Mouse (Mus musculus): ENCODE data around the gene Omt2a.
"Not testable (repeated sequence)": the region's sequence is repeated elsewhere in the genome, so short reads cannot be mapped to it uniquely, and the experiment has no call there.

Omt2a gene

GRCm38 (mm10) chr9:78299143-78299542, 15.5 kb downstream of the Omt2a start:
- peak; percentile 52 for DNase-seq (ENCODE audit: extremely low read depth, insufficient read length, low spot score)

DNA sequence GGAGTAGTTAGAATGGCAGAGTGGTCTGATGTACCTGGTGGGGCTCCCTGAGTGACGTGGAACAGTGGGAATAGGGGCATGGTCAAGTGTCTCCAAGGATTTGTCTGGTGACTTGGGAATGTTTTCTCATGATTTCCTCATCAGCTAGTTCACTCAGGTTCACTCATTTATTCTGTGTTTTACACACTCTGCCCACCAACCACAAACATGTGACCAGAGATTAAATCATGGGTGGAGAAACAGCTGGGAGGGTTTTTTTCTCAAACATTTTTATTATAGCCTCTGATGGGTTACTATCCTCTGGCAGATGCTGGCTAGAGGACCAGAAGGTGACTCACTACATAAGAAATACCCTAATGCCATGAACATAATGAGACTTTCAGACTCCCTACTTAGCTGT, 16.4 kb downstream of the Omt2a start:
- DNase-seq (ENCODE audit: extremely low read depth, insufficient read length, low spot score): peak; percentile 50

GRCm38 (mm10) chr9:78296089-78296488, 18.5 kb downstream of the Omt2a start:
- DNase-seq (ENCODE audit: extremely low read depth, insufficient read length, low spot score): peak; percentile 36

DNA sequence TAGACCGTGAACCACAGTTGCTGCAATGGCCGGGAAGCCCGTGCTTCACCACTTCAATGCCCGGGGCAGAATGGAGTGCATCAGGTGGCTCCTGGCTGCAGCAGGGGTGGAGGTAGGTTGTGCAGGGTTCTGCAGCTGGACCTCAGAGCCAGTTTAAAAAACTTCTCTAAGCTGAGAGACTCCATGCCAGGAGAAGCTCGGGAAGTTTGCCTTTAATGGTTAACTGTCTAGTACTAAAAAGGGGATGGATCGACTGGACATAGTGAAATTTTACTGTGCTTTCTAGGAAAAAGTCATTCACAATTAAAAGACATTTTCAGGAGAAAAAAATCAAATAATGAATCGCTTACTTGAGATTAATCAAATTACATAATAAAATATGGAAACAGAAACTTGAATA, 19.8 kb downstream of the Omt2a start:
- not testable (repeated sequence) for DNase-seq (ENCODE audit: extremely low read depth, insufficient read length, low spot score)

DNA sequence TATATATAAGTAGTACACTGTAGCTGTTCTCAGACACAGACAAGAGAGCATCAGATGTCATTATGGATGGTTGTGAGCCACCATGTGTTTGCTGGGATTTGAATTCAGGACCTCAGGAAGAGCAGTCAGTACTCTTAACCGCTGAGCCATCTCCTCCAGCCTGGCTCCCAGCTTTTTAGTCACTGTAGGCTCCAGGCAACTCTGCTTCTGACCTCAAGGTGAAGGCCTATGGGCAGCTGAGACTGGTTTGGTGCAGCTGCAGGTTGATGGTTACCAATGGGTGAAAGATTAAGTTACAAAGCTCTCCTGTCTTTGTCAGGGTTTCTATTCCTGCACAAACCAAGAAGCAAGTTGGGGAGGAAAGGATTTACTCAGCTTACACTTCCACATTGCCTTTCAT, 20.9 kb downstream of the Omt2a start:
- not testable (repeated sequence) for DNase-seq (ENCODE audit: extremely low read depth, insufficient read length, low spot score)

DNA sequence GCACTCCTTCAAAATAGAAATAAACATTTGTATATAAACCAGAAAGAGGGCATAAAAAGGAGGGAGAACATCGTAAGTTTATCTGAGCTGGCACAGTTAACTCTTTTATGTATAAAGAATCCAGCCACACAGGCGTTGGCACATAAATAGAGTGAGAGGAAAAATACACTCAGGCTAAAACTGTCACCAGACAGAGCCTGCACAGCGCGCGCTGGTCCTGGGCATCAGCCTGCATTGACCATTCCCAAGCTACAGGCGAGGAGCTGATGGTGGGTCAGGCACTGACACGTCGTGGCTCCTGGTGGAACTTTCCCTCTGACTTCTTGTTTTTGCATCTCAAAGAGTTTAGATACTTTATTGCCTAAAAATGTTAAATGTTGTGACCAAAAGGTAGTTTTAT, 22.1 kb downstream of the Omt2a start:
- DNase-seq (ENCODE audit: extremely low read depth, insufficient read length, low spot score): not testable (repeated sequence)

DNA sequence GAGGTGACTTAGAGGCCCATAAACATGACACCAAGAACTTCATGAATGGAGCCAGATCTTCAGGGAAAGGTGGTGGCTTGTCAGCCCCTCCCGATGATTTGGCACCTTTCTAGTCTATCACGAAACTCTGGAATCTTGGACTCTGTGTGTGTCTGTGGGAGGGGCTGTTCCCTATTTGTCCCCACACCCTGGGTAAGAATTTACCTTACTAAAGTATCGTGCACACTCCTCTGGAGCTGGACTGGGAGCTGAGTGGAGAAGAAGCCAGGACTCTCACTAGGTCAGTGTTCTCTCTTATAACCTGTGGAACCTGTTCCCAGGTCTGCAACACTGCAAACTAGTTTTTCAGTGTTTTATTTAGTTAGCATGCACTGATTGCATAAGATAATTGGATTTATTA, 24.9 kb downstream of the Omt2a start, which contains the start of gene Gm10639:
Gene Gm10639 (plus strand): TSS at position 201 of the 400 bp plus-strand sequence.
- not testable (repeated sequence) for DNase-seq (ENCODE audit: extremely low read depth, insufficient read length, low spot score)

- DNase-seq (ENCODE audit: extremely low read depth, insufficient read length, low spot score): not testable (repeated sequence)
Observed at GRCm38 (mm10) chr9:78289063-78289462, 25.5 kb downstream of the Omt2a start.

DNA sequence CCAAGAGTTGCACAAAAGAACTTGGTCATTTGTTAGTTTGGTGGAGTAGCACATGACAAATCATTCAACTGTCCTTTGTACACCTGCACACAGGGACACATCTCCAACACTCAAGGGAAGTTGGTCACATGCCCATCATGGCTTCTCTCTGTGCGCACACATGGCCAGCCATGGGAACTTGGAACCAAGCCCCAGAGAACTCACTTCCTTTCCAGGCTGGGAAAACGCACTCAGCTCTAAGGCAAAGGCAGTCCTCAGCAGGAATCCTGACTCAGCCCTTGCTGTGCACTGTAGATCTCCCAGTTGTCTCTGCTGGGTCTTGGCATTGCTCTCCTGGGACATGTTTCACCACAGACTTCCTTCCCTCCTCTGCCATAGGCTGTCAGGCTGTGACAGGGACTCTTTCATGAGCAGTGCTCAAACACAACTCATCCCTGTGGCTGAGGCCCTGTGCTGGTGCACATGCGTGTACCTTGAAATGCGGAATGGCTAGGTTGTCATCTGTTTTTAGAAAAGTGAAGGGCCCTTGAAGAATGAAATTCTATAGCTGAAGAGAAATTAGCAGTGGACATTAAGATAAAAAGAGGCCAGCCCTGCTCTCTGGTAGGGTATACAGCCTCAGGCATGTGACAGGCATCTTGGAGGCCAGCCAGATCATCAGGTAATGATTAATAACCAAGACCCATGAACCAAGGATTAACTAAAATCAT, 32.4 kb downstream of the Omt2a start:
- DNase-seq (ENCODE audit: extremely low read depth, insufficient read length, low spot score): peak; percentile 66

GRCm38 (mm10) chr9:78270945-78271344, 43.7 kb downstream of the Omt2a start:
- DNase-seq (ENCODE audit: extremely low read depth, insufficient read length, low spot score): peak; percentile 47
